Mouse (Mus musculus) gastrocnemius, postnatal 4 days (tissue): ENCODE results near the gene Cnr2. TPM values are rescaled to one million over a fixed set of nuclear protein-coding genes. Genes with fewer than 3 reads are reported as not detected.

Experiments
- DNase-seq, 2 experiments: peaks; one replicate each; pipeline ENCODE4 v3.0.0; 2021 to 2022; ENCODE audit warnings: low spot score in 2 of 2, mixed read lengths in 2 of 2
- total RNA-seq, 2 experiments: library from RNA; stranded (reverse); gene quantifications; 2 replicates each; pipeline ENCODE4 v1.2.3; 2021

Gene Cnr2
- total RNA-seq, 2 experiments from 2014 or later, result 0.65 to 0.78 TPM

- DNase-seq, result no peak
Measured at GRCm38 (mm10) chr4:135962946-135963345, 67.8 kb downstream of the Cnr2 start.

DNA sequence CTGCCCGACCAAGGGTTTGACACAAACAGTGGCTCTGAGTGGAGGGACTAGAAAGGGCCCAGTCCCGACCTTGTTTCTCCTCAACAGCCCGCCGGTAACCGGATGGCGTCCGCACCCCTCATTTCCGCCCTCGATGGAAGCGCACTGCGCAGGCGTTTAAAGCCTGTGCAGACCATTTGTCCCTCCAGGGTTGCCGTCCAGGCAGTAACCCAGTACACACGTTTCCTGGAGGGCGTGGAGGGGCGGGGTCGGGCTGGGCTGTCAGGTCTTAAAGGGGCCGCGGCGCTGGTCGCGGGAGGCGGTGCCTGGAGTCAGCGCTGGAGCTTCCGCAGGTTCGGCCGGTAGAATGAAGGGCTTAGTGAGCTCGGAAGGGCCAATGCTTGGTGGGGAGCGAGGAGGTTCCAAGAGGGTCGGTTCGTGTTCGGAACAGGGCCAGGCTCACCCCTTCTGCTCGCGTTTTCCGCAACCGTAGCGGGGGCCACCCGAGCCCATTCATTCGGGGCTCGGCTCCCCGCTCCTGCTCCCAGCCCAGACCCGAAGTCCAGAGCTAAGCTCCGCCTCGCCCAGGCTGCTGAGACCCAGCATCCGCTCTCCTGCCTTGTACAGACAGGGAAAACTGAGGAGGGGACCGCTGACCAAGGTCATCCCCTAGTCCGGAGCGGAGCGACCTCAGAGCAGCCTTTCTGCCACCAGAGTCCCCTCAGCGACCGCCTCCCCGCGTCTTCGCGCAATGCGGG, 68.4 kb downstream of the Cnr2 start, which contains the start of gene Gale:
Gale (plus strand) TSS at position 271 of the 737 bp plus-strand sequence.
- DNase-seq, result peak; percentile 80 to 93

GRCm38 (mm10) chr4:135964426-135964825, 69.2 kb downstream of the Cnr2 start:
- DNase-seq, result peak; percentile 25 to 41

GRCm38 (mm10) chr4:135965113-135965512, 69.9 kb downstream of the Cnr2 start:
- no peak for DNase-seq

GRCm38 (mm10) chr4:135966283-135966682, 71.1 kb downstream of the Cnr2 start:
- peak in 1 of 2 experiments; percentile 17 for DNase-seq

DNA sequence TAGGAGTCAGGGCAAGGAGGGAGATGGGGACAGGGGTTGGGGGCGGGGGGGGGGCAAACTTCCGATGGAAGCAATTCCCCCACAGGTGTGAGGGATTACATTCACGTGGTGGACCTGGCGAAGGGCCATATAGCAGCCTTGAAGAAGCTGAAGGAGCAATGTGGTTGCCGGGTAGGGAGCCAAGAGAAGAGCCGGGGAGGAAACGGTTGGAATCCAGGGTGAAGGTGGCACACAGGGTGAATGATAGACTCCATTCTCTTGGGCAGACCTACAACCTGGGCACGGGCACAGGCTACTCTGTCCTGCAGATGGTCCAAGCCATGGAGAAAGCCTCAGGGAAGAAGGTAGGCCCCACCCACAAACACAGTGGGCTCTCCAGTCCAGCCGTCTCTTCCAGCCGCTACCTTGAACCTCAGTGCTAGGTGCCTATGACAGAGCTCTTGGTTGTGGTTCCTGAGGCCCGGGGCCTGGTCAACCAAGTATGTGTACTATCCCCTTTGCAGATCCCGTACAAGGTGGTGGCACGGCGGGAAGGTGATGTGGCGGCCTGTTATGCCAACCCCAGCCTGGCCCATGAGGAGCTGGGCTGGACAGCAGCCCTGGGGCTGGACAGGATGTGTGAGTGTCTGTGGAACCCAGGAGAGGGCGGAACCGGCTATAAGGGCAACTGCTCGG, 72.0 kb downstream of the Cnr2 start:
- peak in 1 of 2 experiments; percentile 20 for DNase-seq

DNA sequence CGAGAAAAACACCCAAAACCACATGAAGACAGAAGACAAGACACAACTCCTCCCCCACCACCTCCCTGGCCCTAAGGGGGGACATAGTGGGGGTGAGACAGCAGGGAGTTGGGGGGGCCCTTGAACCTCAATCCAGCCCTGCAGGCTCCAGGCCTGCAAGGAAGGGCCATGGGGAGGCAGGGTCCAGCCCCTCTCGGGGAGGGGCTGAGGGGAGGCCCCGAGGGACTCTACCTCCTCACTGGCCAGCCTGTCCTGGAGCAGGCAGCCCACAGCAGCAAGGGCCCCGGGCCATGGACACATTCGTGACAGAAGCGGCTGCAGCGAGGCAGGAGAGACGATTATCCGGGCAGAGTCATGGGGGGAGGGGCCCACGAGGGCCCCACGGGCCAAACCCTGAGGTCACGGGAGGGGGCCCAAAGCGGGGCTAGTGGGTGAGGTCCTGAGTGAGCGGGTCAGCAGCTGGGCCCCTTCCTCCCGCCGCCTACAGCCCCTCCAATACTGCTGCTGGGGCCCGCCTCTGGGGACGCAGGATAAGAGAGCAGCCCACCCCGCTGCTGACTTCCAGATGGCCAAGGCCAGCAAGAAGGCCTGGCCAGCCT, 73.2 kb downstream of the Cnr2 start:
- DNase-seq, result peak; percentile 24 to 39

DNA sequence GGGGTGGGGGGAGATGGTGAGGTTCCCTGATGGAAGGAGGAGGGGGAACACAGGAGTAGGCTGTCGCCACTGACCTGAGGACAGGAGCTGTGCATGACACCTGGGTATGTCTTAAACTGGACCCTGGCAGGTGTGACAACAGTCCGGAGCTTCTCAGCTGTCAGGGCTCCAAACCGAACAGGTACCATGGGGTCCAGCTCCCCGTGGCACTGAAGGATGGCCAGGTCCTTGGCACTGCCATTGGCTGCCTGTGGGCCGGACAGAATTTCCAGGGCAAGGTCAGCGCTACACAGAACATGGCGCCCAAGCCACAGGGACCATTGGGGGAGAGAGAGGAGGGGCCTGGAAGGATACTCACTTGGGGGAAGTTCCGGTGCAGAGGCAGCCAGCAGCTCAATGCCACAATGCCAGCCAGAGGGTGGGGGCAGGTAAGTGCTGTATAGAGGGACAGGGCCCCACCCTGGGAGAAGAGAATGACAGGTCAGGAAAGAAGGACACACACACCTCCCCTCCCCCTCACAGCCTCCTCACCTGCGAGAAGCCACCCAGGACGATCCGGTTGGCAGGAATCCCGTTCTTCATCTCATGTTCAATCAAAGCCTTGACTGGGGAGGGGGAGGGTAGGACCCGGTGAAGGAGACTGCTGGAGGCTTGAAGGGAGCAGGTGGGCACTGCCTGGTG, 74.0 kb downstream of the Cnr2 start:
- DNase-seq, result no peak

Other genes with a start within 250 kb of the Cnr2 start
- gene Ifnlr1, start 209.1 kb upstream of the Cnr2 start, total RNA-seq, result under 1 TPM; 0.16 to 0.17 TPM
- under 1 TPM in 1 of 2 experiments, not detected in 1; 0.20 TPM for gene Il22ra1, start 167.2 kb upstream of the Cnr2 start, total RNA-seq
- gene Myom3, start 135.7 kb upstream of the Cnr2 start, total RNA-seq, result 100 to 1,000 TPM; 107 to 112 TPM
- gene Srsf10, start 39.6 kb upstream of the Cnr2 start, total RNA-seq, result 10 to 100 TPM; 61.0 to 86.0 TPM
- gene Pnrc2, start 21.5 kb upstream of the Cnr2 start, total RNA-seq, result 10 to 100 TPM; 76.6 to 91.3 TPM
- 10 to 100 TPM; 46.6 to 46.7 TPM for gene Fuca1, start 25.3 kb downstream of the Cnr2 start, total RNA-seq
- gene Hmgcl, start 51.1 kb downstream of the Cnr2 start, total RNA-seq, result 10 to 100 TPM; 46.6 to 47.7 TPM
- 1 to 10 TPM; 7.1 to 7.7 TPM for gene Gale, start 68.3 kb downstream of the Cnr2 start, total RNA-seq
- gene Lypla2, start 77.2 kb downstream of the Cnr2 start, total RNA-seq, result 10 to 100 TPM; 36.5 to 39.6 TPM
- gene Pithd1, start 91.9 kb downstream of the Cnr2 start, total RNA-seq, result 10 to 100 TPM; 23.6 to 26.2 TPM
- 10 to 100 TPM; 43.9 to 45.9 TPM for gene Eloa, start 126.4 kb downstream of the Cnr2 start, total RNA-seq
- 100 to 1,000 TPM; 466 to 495 TPM for gene Rpl11, start 158.0 kb downstream of the Cnr2 start, total RNA-seq
- 10 to 100 TPM; 51.3 to 59.3 TPM for gene Id3, start 248.1 kb downstream of the Cnr2 start, total RNA-seq